Mouse (Mus musculus): ENCODE measurements around the gene Golga1.

GRCm38 (mm10) chr2:39007865-39008264 is 57.5 kb downstream of the Golga1 start:
- TF ChIP-seq CTCF (IDR thresholded peaks at IDR 0.05; ENCODE audit: insufficient read depth, low read depth, low read length): no peak
- TF ChIP-seq POLR2A (IDR thresholded peaks at IDR 0.05; ENCODE audit: insufficient read depth, low read depth, low read length): peak; percentile 93
